Mouse (Mus musculus) cerebellum, adult 2 months (tissue): Measurements from ENCODE around the gene Cdk17. TPM values are rescaled to one million over a fixed set of nuclear protein-coding genes. Genes with fewer than 3 reads are reported as not detected.
A peak's percentile ranks its signal among the peaks of the same experiment; 100 is the strongest.

Experiments
- DNase-seq, 2 experiments: peaks; one replicate each; pipeline ENCODE4 v3.0.0; 2021
- H3K27ac ChIP-seq: fragments of 200-500 bp; 2 replicates; pipeline ENCODE4 v1.5.1; 2012; ENCODE audit warnings: low read length, control low read depth, inconsistent platforms; ENCODE audit not compliant: insufficient read depth
- H3K27me3 ChIP-seq: fragments of 200-500 bp; 2 replicates; pipeline ENCODE4 v1.6.1; 2012; ENCODE audit warnings: inconsistent platforms, mild to moderate bottlenecking, low read length, moderate library complexity; ENCODE audit not compliant: control insufficient read depth, insufficient read depth
- H3K4me1 ChIP-seq: fragments of 200-500 bp; 2 replicates; pipeline ENCODE4 v1.6.1; 2011; ENCODE audit warnings: low read length; ENCODE audit not compliant: control insufficient read depth, insufficient read depth
- H3K4me3 ChIP-seq: fragments of 200-500 bp; replicated peaks from 2 replicates; pipeline ENCODE3; 2011; ENCODE audit warnings: mild to moderate bottlenecking, low read depth, low read length, control low read depth; ENCODE audit not compliant: insufficient read depth
- CTCF ChIP-seq: fragments of 200-500 bp; IDR thresholded peaks from 2 replicates; pipeline ENCODE4 v1.5.1; 2011; ENCODE audit warnings: low read depth, mild to moderate bottlenecking, control low read depth, low read length, moderate library complexity, borderline replicate concordance; ENCODE audit not compliant: insufficient read depth
- POLR2A ChIP-seq: fragments of 200-500 bp; IDR thresholded peaks from 2 replicates; pipeline ENCODE4 v1.6.1; 2011; ENCODE audit warnings: low read length, control low read depth, borderline replicate concordance; ENCODE audit not compliant: insufficient read depth
- WGBS: fragments of 180-500 bp; shearing (Covaris S2); methylation state at CpG from one replicate; pipeline ENCODE4 v1.1.7; 2018; 5-methylcytosine and 5-hydroxymethylcytosine counted together
- polyA plus RNA-seq: library from polyadenylated mRNA; depleted of rRNA; stranded (reverse); fragments of >200 nt; gene quantifications from 2 replicates; pipeline ENCODE4 v1.2.3, GENCODE M21; 2012

The Cdk17 gene
- polyA plus RNA-seq, 1 experiment, result 63.1 TPM

GRCm38 (mm10) chr10:93265833-93266232 is 105.2 kb downstream of the Cdk17 start:
- no peaks in the 10 kb centered on the region for H3K27me3 ChIP-seq
- H3K4me3 ChIP-seq, result no peak overlapping the region
- no peak for DNase-seq
- no peak for TF ChIP-seq POLR2A
- TF ChIP-seq CTCF, result no peak
- H3K27ac ChIP-seq, result no peak overlapping the region
- 87% methylated on average over 9 of the region's 9 CpGs for WGBS
- H3K4me1 ChIP-seq, result peaks cover 31% of the 10 kb centered on the region

GRCm38 (mm10) chr10:93266521-93266920 is 105.8 kb downstream of the Cdk17 start:
- H3K4me1 ChIP-seq, result peaks cover 24% of the 10 kb centered on the region
- 92% methylated on average over 7 of the region's 7 CpGs for WGBS
- H3K4me3 ChIP-seq, result no peak overlapping the region
- no peak for TF ChIP-seq POLR2A
- no peak for TF ChIP-seq CTCF
- H3K27ac ChIP-seq, result no peak overlapping the region
- H3K27me3 ChIP-seq, result no peaks in the 10 kb centered on the region
- DNase-seq, result no peak

- H3K4me3 ChIP-seq, result no peak overlapping the region
- no peak for TF ChIP-seq POLR2A
- no peak for TF ChIP-seq CTCF
- no peaks in the 10 kb centered on the region for H3K27me3 ChIP-seq
- no peak overlapping the region for H3K27ac ChIP-seq
- H3K4me1 ChIP-seq, result peaks cover 14% of the 10 kb centered on the region
- 53% methylated on average over 5 of the region's 5 CpGs for WGBS
- peak; percentile 64 to 78 for DNase-seq
Observed at GRCm38 (mm10) chr10:93267509-93267908, 106.8 kb downstream of the Cdk17 start.

GRCm38 (mm10) chr10:93268339-93268738 is 107.7 kb downstream of the Cdk17 start:
- 97% methylated on average over 3 of the region's 3 CpGs for WGBS
- TF ChIP-seq POLR2A (no peak), CTCF (no peak)
- no peaks in the 10 kb centered on the region for H3K27me3 ChIP-seq
- no peak overlapping the region for H3K4me3 ChIP-seq
- no peak overlapping the region for H3K27ac ChIP-seq
- no peak for DNase-seq
- peaks cover 14% of the 10 kb centered on the region for H3K4me1 ChIP-seq

GRCm38 (mm10) chr10:93269744-93270143 is 109.1 kb downstream of the Cdk17 start:
- WGBS, result 64% methylated on average over 4 of the region's 4 CpGs
- Histone ChIP-seq H3K4me1 (peaks cover 14% of the 10 kb centered on the region), H3K27me3 (no peaks in the 10 kb centered on the region), H3K27ac (no peak overlapping the region), H3K4me3 (no peak overlapping the region)
- no peak for TF ChIP-seq POLR2A
- no peak for TF ChIP-seq CTCF
- no peak for DNase-seq

- no peak for DNase-seq
- Histone ChIP-seq H3K4me3 (no peak overlapping the region), H3K4me1 (peaks cover 23% of the 10 kb centered on the region), H3K27me3 (no peaks in the 10 kb centered on the region), H3K27ac (no peak overlapping the region)
- TF ChIP-seq CTCF (no peak), POLR2A (no peak)
- 90% methylated on average over 6 of the region's 6 CpGs for WGBS
Observed at GRCm38 (mm10) chr10:93270889-93271460, 110.3 kb downstream of the Cdk17 start.

- whole genome bisulfite sequencing, result 68% methylated on average over 7 of the region's 7 CpGs
- Histone ChIP-seq H3K4me1 (peaks cover 24% of the 10 kb centered on the region), H3K27ac (no peak overlapping the region), H3K4me3 (no peak overlapping the region), H3K27me3 (no peaks in the 10 kb centered on the region)
- no peak for TF ChIP-seq CTCF
- TF ChIP-seq POLR2A, result no peak
- DNase-seq, result no peak
Observed at GRCm38 (mm10) chr10:93271831-93272230, 111.2 kb downstream of the Cdk17 start.

GRCm38 (mm10) chr10:93272986-93273982 is 112.6 kb downstream of the Cdk17 start:
- 44% methylated on average over 14 of the region's 14 CpGs for WGBS
- no peak for TF ChIP-seq POLR2A
- TF ChIP-seq CTCF, result peak; percentile 51; the same call in 1 of the 2 replicates
- no peak overlapping the region for H3K27ac ChIP-seq

GRCm38 (mm10) chr10:93274277-93274696 is 113.6 kb downstream of the Cdk17 start:
- Histone ChIP-seq H3K27ac (peak overlapping the region; percentile 84; the same call in 1 of the 2 replicates), H3K27me3 (no peaks in the 10 kb centered on the region), H3K4me1 (peaks cover 30% of the 10 kb centered on the region), H3K4me3 (no peak overlapping the region)
- TF ChIP-seq POLR2A (no peak), CTCF (no peak)
- no peak for DNase-seq
- 75% methylated on average over 2 of the region's 2 CpGs for WGBS

More at GRCm38 (mm10) chr10:93272986-93273982, 112.6 kb downstream of the Cdk17 start:
- peak in 1 of 2 experiments; percentile 52 for DNase-seq
- Histone ChIP-seq H3K27me3 (no peaks in the 10 kb centered on the region), H3K4me1 (peaks cover 30% of the 10 kb centered on the region), H3K4me3 (no peak overlapping the region)
